Mouse (Mus musculus) CH12.LX (cell line): ENCODE data around the gene Wnt2. TPM values are rescaled to one million over a fixed set of nuclear protein-coding genes. Genes with fewer than 3 reads are reported as not detected.

ENCODE experiments used
- DNase-seq: peaks from one replicate; pipeline ENCODE4 v3.0.0-alpha.2; 2013; ENCODE audit errors: extremely low read depth
- H3K27ac ChIP-seq: 2 replicates; pipeline ENCODE4 v1.5.1; 2012; ENCODE audit warnings: low read depth, mild to moderate bottlenecking, control low read depth, moderate library complexity; ENCODE audit not compliant: insufficient read depth
- H3K27me3 ChIP-seq: replicated peaks from 2 replicates; pipeline ENCODE3; 2012; ENCODE audit warnings: inconsistent platforms
- H3K36me3 ChIP-seq, 2 experiments: replicated peaks in 1 of 2; 2 replicates each; pipeline versions ENCODE3 to v1.6.1; 2012; ENCODE audit warnings: inconsistent platforms in 1 of 2, low read length in 1 of 2, mild to moderate bottlenecking in 1 of 2, mixed read lengths in 1 of 2, moderate library complexity in 1 of 2; ENCODE audit not compliant: control insufficient read depth in 1 of 2, insufficient read depth in 1 of 2
- H3K4me1 ChIP-seq, 2 experiments: 2 replicates each; pipeline ENCODE4 v1.6.1; 2012; ENCODE audit warnings: inconsistent platforms in 1 of 2, moderate library complexity in 1 of 2; ENCODE audit not compliant: insufficient read depth in 2 of 2, control insufficient read depth in 1 of 2
- H3K4me2 ChIP-seq: 2 replicates; pipeline ENCODE4 v1.6.1; 2012; ENCODE audit warnings: low read depth, mild to moderate bottlenecking, control low read depth; ENCODE audit not compliant: poor library complexity, insufficient read depth, severe bottlenecking
- H3K4me3 ChIP-seq, 3 experiments: fragments of 150-350 bp in 1 of 3; sonication (generic) in 1 of 3; replicated peaks in 1 of 3; 2 replicates each; pipeline versions ENCODE3 to v1.5.1; 2011 to 2012; ENCODE audit warnings: low read depth in 2 of 3, low read length in 2 of 3, mild to moderate bottlenecking in 2 of 3, moderate library complexity in 2 of 3, control low read depth in 1 of 3, improper control_type of control experiment in 1 of 3, inconsistent platforms in 1 of 3, mixed read lengths in 1 of 3; ENCODE audit not compliant: poor library complexity in 1 of 3
- H3K79me2 ChIP-seq: replicated peaks from 2 replicates; pipeline ENCODE4 v1.6.1; 2012; ENCODE audit warnings: mild to moderate bottlenecking, moderate library complexity; ENCODE audit not compliant: control insufficient read depth, poor library complexity, insufficient read depth, severe bottlenecking; ENCODE audit errors: extremely low read depth
- H3K9ac ChIP-seq: 2 replicates; pipeline ENCODE4 v1.6.1; 2012; ENCODE audit warnings: low read depth, mild to moderate bottlenecking, control low read depth, moderate library complexity; ENCODE audit not compliant: insufficient read depth
- H3K9me3 ChIP-seq: replicated peaks from 2 replicates; pipeline ENCODE3; 2012; ENCODE audit warnings: low read length, inconsistent platforms, mixed read lengths
- CTCF ChIP-seq, 2 experiments: IDR thresholded peaks in 1 of 2; conservative IDR thresholded peaks in 1 of 2; 2 replicates each; pipeline ENCODE4 v1.5.1; 2011 to 2012; ENCODE audit warnings: low read depth in 2 of 2, low read length in 2 of 2, improper control_type of control experiment in 1 of 2, inconsistent platforms in 1 of 2, mild to moderate bottlenecking in 1 of 2, moderate library complexity in 1 of 2
- E2F4 ChIP-seq: IDR thresholded peaks from 2 replicates; pipeline ENCODE4 v1.6.1; 2011; ENCODE audit warnings: low read depth, low read length, improper control_type of control experiment; ENCODE audit not compliant: insufficient replicate concordance
- EP300 ChIP-seq: IDR thresholded peaks from 2 replicates; pipeline ENCODE4 v1.6.1; 2011; ENCODE audit warnings: low read length, improper control_type of control experiment
- IRF4 ChIP-seq: IDR thresholded peaks from 2 replicates; pipeline ENCODE4 v1.6.1; 2014; ENCODE audit warnings: low read depth, mild to moderate bottlenecking, inconsistent platforms, low read length, improper control_type of control experiment
- JUN ChIP-seq: IDR thresholded peaks from 2 replicates; pipeline ENCODE4 v1.6.1; 2011; ENCODE audit warnings: low read depth, mild to moderate bottlenecking, low read length, improper control_type of control experiment, moderate library complexity; ENCODE audit not compliant: insufficient read depth
- JUND ChIP-seq: conservative IDR thresholded peaks from 2 replicates; pipeline ENCODE4 v1.6.1; 2011; ENCODE audit warnings: low read depth, low read length, improper control_type of control experiment
- KAT2A ChIP-seq: IDR thresholded peaks from 2 replicates; pipeline ENCODE4 v1.6.1; 2012; ENCODE audit warnings: low read length, improper control_type of control experiment, inconsistent platforms; ENCODE audit not compliant: insufficient replicate concordance
- MAFK ChIP-seq: IDR thresholded peaks from 2 replicates; pipeline ENCODE4 v1.6.1; 2011; ENCODE audit warnings: low read length, improper control_type of control experiment; ENCODE audit not compliant: insufficient replicate concordance
- MAX ChIP-seq: IDR thresholded peaks from 2 replicates; pipeline ENCODE4 v1.6.1; 2011; ENCODE audit warnings: low read length, improper control_type of control experiment
- MAZ ChIP-seq: IDR thresholded peaks from 2 replicates; pipeline ENCODE4 v1.6.1; 2012; ENCODE audit warnings: low read depth, mild to moderate bottlenecking, inconsistent platforms, low read length, improper control_type of control experiment, moderate library complexity
- MXI1 ChIP-seq: IDR thresholded peaks from 2 replicates; pipeline ENCODE4 v1.6.1; 2011; ENCODE audit warnings: mild to moderate bottlenecking, low read depth, low read length, improper control_type of control experiment
- MYC ChIP-seq: IDR thresholded peaks from 2 replicates; pipeline ENCODE4 v1.6.1; 2011; ENCODE audit warnings: low read depth, mild to moderate bottlenecking, improper control_type of control experiment, low read length
- NELFE ChIP-seq: IDR thresholded peaks from 2 replicates; pipeline ENCODE4 v1.6.1; 2011; ENCODE audit warnings: low read depth, low read length, improper control_type of control experiment
- NRF1 ChIP-seq: IDR thresholded peaks from 2 replicates; pipeline ENCODE4 v1.6.1; 2014; ENCODE audit warnings: low read depth, mild to moderate bottlenecking, inconsistent platforms, low read length, improper control_type of control experiment, moderate library complexity
- POLR2A ChIP-seq: IDR thresholded peaks from 2 replicates; pipeline ENCODE4 v1.6.1; 2011; ENCODE audit warnings: low read depth, mild to moderate bottlenecking, improper control_type of control experiment, low read length
- POLR2AphosphoS2 ChIP-seq: IDR thresholded peaks from 2 replicates; pipeline ENCODE4 v1.6.1; 2011; ENCODE audit warnings: low read depth, low read length, improper control_type of control experiment
- RCOR1 ChIP-seq: conservative IDR thresholded peaks from 2 replicates; pipeline ENCODE4 v1.6.1; 2012; ENCODE audit warnings: low read depth, mild to moderate bottlenecking, inconsistent platforms, low read length, improper control_type of control experiment
- SIN3A ChIP-seq: IDR thresholded peaks from 2 replicates; pipeline ENCODE4 v1.6.1; 2012; ENCODE audit warnings: low read length, improper control_type of control experiment, inconsistent platforms
- TBP ChIP-seq: conservative IDR thresholded peaks from 2 replicates; pipeline ENCODE4 v1.6.1; 2011; ENCODE audit warnings: low read depth, low read length, improper control_type of control experiment
- TCF12 ChIP-seq: IDR thresholded peaks from 2 replicates; pipeline ENCODE4 v1.6.1; 2014; ENCODE audit warnings: low read depth, mild to moderate bottlenecking, inconsistent platforms, low read length, improper control_type of control experiment
- UBTF ChIP-seq: IDR thresholded peaks from 2 replicates; pipeline ENCODE4 v1.6.1; 2012; ENCODE audit warnings: low read depth, mild to moderate bottlenecking, inconsistent platforms, low read length, improper control_type of control experiment, moderate library complexity
- USF1 ChIP-seq: IDR thresholded peaks from 2 replicates; pipeline ENCODE4 v1.6.1; 2014; ENCODE audit warnings: low read depth, mild to moderate bottlenecking, inconsistent platforms, low read length, improper control_type of control experiment
- USF2 ChIP-seq: conservative IDR thresholded peaks from 2 replicates; pipeline ENCODE4 v1.6.1; 2011; ENCODE audit warnings: low read depth, low read length, improper control_type of control experiment
- ZC3H11A ChIP-seq: IDR thresholded peaks from 2 replicates; pipeline ENCODE4 v1.6.1; 2012; ENCODE audit warnings: low read depth, mild to moderate bottlenecking, inconsistent platforms, low read length, improper control_type of control experiment
- ZKSCAN1 ChIP-seq: IDR thresholded peaks from 2 replicates; pipeline ENCODE4 v1.6.1; 2012; ENCODE audit warnings: low read depth, inconsistent platforms, low read length, improper control_type of control experiment, borderline replicate concordance
- ZMIZ1 ChIP-seq: IDR thresholded peaks from 2 replicates; pipeline ENCODE4 v1.6.1; 2012; ENCODE audit warnings: low read depth, mild to moderate bottlenecking, inconsistent platforms, low read length, improper control_type of control experiment
- dilution Hi-C: fragments of 300-500 bp; cut with MboI; formaldehyde crosslinking; loops from 2 replicates; pipeline ENCODE4 v1.14.3; 2020; ENCODE audit warnings: low sequenced_read_pairs; ENCODE audit not compliant: extremely low pct_unique_long_range_greater_than_20kb, extremely low pct_ligation_motif_present
- in situ Hi-C: fragments of 300-500 bp; cut with MboI; formaldehyde crosslinking; loops from 3 replicates; pipeline ENCODE4 v1.14.3; 2019; ENCODE audit warnings: low sequenced_read_pairs, low pct_ligation_motif_present, low pct_unique_long_range_greater_than_20kb, mixed read lengths
- polyA plus RNA-seq: library from polyadenylated mRNA; unstranded; fragments of >175 nt; gene quantifications from 2 replicates; pipeline ENCODE4 v1.2.1, GENCODE M21; 2012; ENCODE audit warnings: low read depth; ENCODE audit not compliant: insufficient read length
- total RNA-seq, 2 experiments: library from RNA; depleted of rRNA; stranded (reverse); fragments of 300-350 nt in 1 of 2; fragments of >200 nt in 1 of 2; gene quantifications; 2 replicates each; pipeline ENCODE4 v1.2.3; 2012 to 2014

The Wnt2 gene
- total and polyA plus RNA-seq, 3 experiments: not detected

GRCm38 (mm10) chr6:17977165-17977564, 53.2 kb downstream of the Wnt2 start:
- no peak for TF ChIP-seq JUND
- no peak for TF ChIP-seq IRF4
- TF ChIP-seq SIN3A: no peak
- no peak for TF ChIP-seq MXI1
- no peak for TF ChIP-seq TBP
- no peak for TF ChIP-seq NELFE
- TF ChIP-seq MAX: no peak
- no peak for TF ChIP-seq ZKSCAN1
- no peak for TF ChIP-seq RCOR1
- TF ChIP-seq ZC3H11A: no peak
- TF ChIP-seq NRF1: no peak
- TF ChIP-seq E2F4: no peak
- TF ChIP-seq USF2: no peak
- no peak for TF ChIP-seq UBTF
- TF ChIP-seq USF1: no peak
- TF ChIP-seq POLR2AphosphoS2: no peak
- no peak for TF ChIP-seq TCF12
- no peak for TF ChIP-seq MAFK
- no peak for TF ChIP-seq ZMIZ1
- no peak for DNase-seq
- no peaks in the 10 kb centered on the region for H3K36me3 ChIP-seq
- H3K79me2 ChIP-seq: no peaks in the 10 kb centered on the region
- no peaks in the 10 kb centered on the region for H3K4me1 ChIP-seq
- no peak overlapping the region for H3K27ac ChIP-seq
- H3K4me2 ChIP-seq: no peak overlapping the region
- H3K9me3 ChIP-seq: no peaks in the 10 kb centered on the region
- no peaks in the 10 kb centered on the region for H3K27me3 ChIP-seq
- H3K4me3 ChIP-seq: no peak overlapping the region
- dilution Hi-C loops: no loop called here
- H3K9ac ChIP-seq: no peak overlapping the region
- in situ Hi-C loops: no loop called here

DNA sequence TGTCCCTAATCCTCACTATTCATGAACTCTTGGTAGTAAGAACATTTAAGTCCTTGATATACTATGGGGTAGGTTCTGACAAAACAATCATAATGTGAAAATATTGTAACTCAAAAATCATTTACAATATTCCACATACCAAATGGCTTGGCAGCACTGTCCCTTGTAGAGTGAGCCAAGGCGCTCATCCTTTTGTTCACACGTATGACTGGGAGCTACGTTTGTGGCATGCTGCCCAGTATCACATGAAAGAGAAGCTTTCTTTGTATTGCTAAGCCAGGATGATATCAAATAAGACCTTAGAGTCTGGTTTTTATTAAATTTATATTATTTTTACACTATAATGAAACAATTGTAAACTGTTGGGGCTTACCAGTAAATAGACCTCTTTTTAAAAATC, 56.0 kb downstream of the Wnt2 start:
- dilution Hi-C loops (no loop called here), in situ Hi-C loops (no loop called here)
- Histone ChIP-seq H3K9me3 (no peaks in the 10 kb centered on the region), H3K27me3 (no peaks in the 10 kb centered on the region), H3K4me2 (no peak overlapping the region), H3K9ac (no peak overlapping the region), H3K27ac (no peak overlapping the region), H3K4me3 (no peak overlapping the region), H3K36me3 (no peaks in the 10 kb centered on the region), H3K79me2 (no peaks in the 10 kb centered on the region), H3K4me1 (no peaks in the 10 kb centered on the region)
- no peak for DNase-seq
- TF ChIP-seq CTCF (conservative IDR thresholded peaks at IDR 0.05 in 1 of 2, IDR thresholded peaks at IDR 0.05 in 1 of 2; ENCODE audit: low read depth in 2 of 2, low read length in 2 of 2): no peak
- TF ChIP-seq ZC3H11A: no peak
- no peak for TF ChIP-seq EP300
- TF ChIP-seq JUND: no peak
- no peak for TF ChIP-seq MYC
- TF ChIP-seq NRF1: no peak
- TF ChIP-seq JUN: no peak
- TF ChIP-seq POLR2A: no peak
- no peak for TF ChIP-seq MAZ
- no peak for TF ChIP-seq IRF4
- TF ChIP-seq KAT2A: no peak
- no peak for TF ChIP-seq TCF12
- TF ChIP-seq E2F4: no peak
